Mouse (Mus musculus): Measurements from ENCODE around the gene F13b. TPM values are rescaled to one million over a fixed set of nuclear protein-coding genes. Genes with fewer than 3 reads are reported as not detected.

The F13b gene
- total and polyA plus RNA-seq, 3 experiments = not detected

GRCm38 (mm10) chr1:139551311-139551710, 49.8 kb downstream of the F13b start:
- TF ChIP-seq MEF2A (IDR thresholded peaks at IDR 0.05; ENCODE audit: borderline replicate concordance, low read depth, low read length) (no peak), ETS1 (conservative IDR thresholded peaks at IDR 0.05; ENCODE audit: low read depth, low read length) (no peak), MAFK (IDR thresholded peaks at IDR 0.05; ENCODE audit: insufficient replicate concordance, low read length) (no peak)
- H3K27me3 ChIP-seq (replicated peaks) = peaks cover 1% of the 10 kb centered on the region
- H3K9ac ChIP-seq (ENCODE audit: insufficient read depth, low read depth) = no peak overlapping the region
- dilution Hi-C loops (cut with MboI; ENCODE audit: extremely low pct_ligation_motif_present, extremely low pct_unique_long_range_greater_than_20kb, low sequenced_read_pairs) = no loop called here
- H3K4me1 ChIP-seq (ENCODE audit: control insufficient read depth in 1 of 2, insufficient read depth in 2 of 2) = no peaks in the 10 kb centered on the region
- no peak overlapping the region for H3K27ac ChIP-seq (ENCODE audit: insufficient read depth, low read depth)
- H3K4me2 ChIP-seq (ENCODE audit: insufficient read depth, low read depth, poor library complexity, severe bottlenecking) = no peak overlapping the region
- in situ Hi-C loops (cut with MboI; ENCODE audit: low pct_ligation_motif_present, low pct_unique_long_range_greater_than_20kb, low sequenced_read_pairs) = no loop called here
- no peak for DNase-seq (ENCODE audit: extremely low read depth)
- H3K36me3 ChIP-seq (replicated peaks in 1 of 2; ENCODE audit: control insufficient read depth in 1 of 2, insufficient read depth in 1 of 2, low read length in 1 of 2) = no peaks in the 10 kb centered on the region
- H3K79me2 ChIP-seq (replicated peaks; ENCODE audit: control insufficient read depth, extremely low read depth, insufficient read depth, poor library complexity, severe bottlenecking) = no peaks in the 10 kb centered on the region
- H3K4me3 ChIP-seq (replicated peaks in 1 of 3; ENCODE audit: low read depth in 2 of 3, low read length in 2 of 3, poor library complexity in 1 of 3) = no peak overlapping the region
- no peaks in the 10 kb centered on the region for H3K9me3 ChIP-seq (replicated peaks; ENCODE audit: low read length)

- Histone ChIP-seq H3K9ac (ENCODE audit: insufficient read depth, low read depth) (no peak within 1 kb of the TSS), H3K27ac (ENCODE audit: insufficient read depth, low read depth) (no peak within 1 kb of the TSS), H3K4me3 (replicated peaks in 1 of 3; ENCODE audit: low read depth in 2 of 3, low read length in 2 of 3, poor library complexity in 1 of 3) (no peak within 1 kb of the TSS), H3K27me3 (replicated peaks) (peaks cover under 1% of the 10 kb centered on the region), H3K4me2 (ENCODE audit: insufficient read depth, low read depth, poor library complexity, severe bottlenecking) (no peak within 1 kb of the TSS), H3K36me3 (replicated peaks in 1 of 2; ENCODE audit: control insufficient read depth in 1 of 2, insufficient read depth in 1 of 2, low read length in 1 of 2) (no peaks in the 10 kb centered on the region), H3K79me2 (replicated peaks; ENCODE audit: control insufficient read depth, extremely low read depth, insufficient read depth, poor library complexity, severe bottlenecking) (no peaks in the 10 kb centered on the region), H3K4me1 (ENCODE audit: control insufficient read depth in 1 of 2, insufficient read depth in 2 of 2) (no peaks in the 10 kb centered on the region), H3K9me3 (replicated peaks; ENCODE audit: low read length) (no peaks in the 10 kb centered on the region)
- in situ Hi-C loops (cut with MboI; ENCODE audit: low pct_ligation_motif_present, low pct_unique_long_range_greater_than_20kb, low sequenced_read_pairs) (no loop called here), dilution Hi-C loops (cut with MboI; ENCODE audit: extremely low pct_ligation_motif_present, extremely low pct_unique_long_range_greater_than_20kb, low sequenced_read_pairs) (no loop called here)
- DNase-seq (ENCODE audit: extremely low read depth) = no peak
- no peak for TF ChIP-seq POLR2A (IDR thresholded peaks at IDR 0.05; ENCODE audit: low read depth, low read length)
- no peak for TF ChIP-seq JUND (conservative IDR thresholded peaks at IDR 0.05; ENCODE audit: low read depth, low read length)
- no peak for TF ChIP-seq NELFE (IDR thresholded peaks at IDR 0.05; ENCODE audit: low read depth, low read length)
- no peak for TF ChIP-seq BHLHE40 (IDR thresholded peaks at IDR 0.05; ENCODE audit: low read depth, low read length)
- TF ChIP-seq SMC3 (IDR thresholded peaks at IDR 0.05; ENCODE audit: low read depth, low read length) = no peak
- TF ChIP-seq ELF1 (IDR thresholded peaks at IDR 0.05; ENCODE audit: low read depth, low read length) = no peak
- TF ChIP-seq CHD1 (IDR thresholded peaks at IDR 0.05; ENCODE audit: low read depth, low read length) = no peak
- TF ChIP-seq CHD2 (IDR thresholded peaks at IDR 0.05; ENCODE audit: low read length) = no peak
- no peak for TF ChIP-seq HCFC1 (IDR thresholded peaks at IDR 0.05; ENCODE audit: low read depth, low read length)
- TF ChIP-seq MEF2A (IDR thresholded peaks at IDR 0.05; ENCODE audit: borderline replicate concordance, low read depth, low read length) = no peak
- TF ChIP-seq IRF4 (IDR thresholded peaks at IDR 0.05; ENCODE audit: low read depth, low read length) = no peak
- TF ChIP-seq MAX (IDR thresholded peaks at IDR 0.05; ENCODE audit: low read length) = no peak
- no peak for TF ChIP-seq MXI1 (IDR thresholded peaks at IDR 0.05; ENCODE audit: low read depth, low read length)
- no peak for TF ChIP-seq NRF1 (IDR thresholded peaks at IDR 0.05; ENCODE audit: low read depth, low read length)
- no peak for TF ChIP-seq SIN3A (IDR thresholded peaks at IDR 0.05; ENCODE audit: low read length)
- TF ChIP-seq ETS1 (conservative IDR thresholded peaks at IDR 0.05; ENCODE audit: low read depth, low read length) = no peak
- TF ChIP-seq ZNF384 (IDR thresholded peaks at IDR 0.05; ENCODE audit: low read depth, low read length) = no peak
- no peak for TF ChIP-seq E2F4 (IDR thresholded peaks at IDR 0.05; ENCODE audit: insufficient replicate concordance, low read depth, low read length)
- no peak for TF ChIP-seq USF2 (conservative IDR thresholded peaks at IDR 0.05; ENCODE audit: low read depth, low read length)
These were observed 58.5 kb downstream of the F13b start, which contains the start of gene Cfhr1 for GRCm38 (mm10) chr1:139560024-139560423. Gene Cfhr1 (minus strand): TSS chr1:139560272.

Other genes with a start within 250 kb of the F13b start
- 0.25 and 0.29 TPM in 2 replicates for gene Crb1, start 124.6 kb upstream of the F13b start, total RNA-seq (2012; rRNA removed)
- 0.12 and 0.16 TPM in 2 replicates for gene Crb1, start 124.6 kb upstream of the F13b start, total RNA-seq (2014; rRNA removed)
- 0.10 and 0.15 TPM in 2 replicates for gene Crb1, start 124.6 kb upstream of the F13b start, polyA plus RNA-seq (2012; ENCODE audit: insufficient read length, low read depth)
- 4.8 and 6.5 TPM in 2 replicates for gene Zbtb41, start 79.4 kb upstream of the F13b start, total RNA-seq (2012; rRNA removed)
- 7.3 and 9.8 TPM in 2 replicates for gene Zbtb41, start 79.4 kb upstream of the F13b start, total RNA-seq (2014; rRNA removed)
- 6.3 and 7.0 TPM in 2 replicates for gene Zbtb41, start 79.4 kb upstream of the F13b start, polyA plus RNA-seq (2012; ENCODE audit: insufficient read length, low read depth)
- 19.6 and 20.6 TPM in 2 replicates for gene Aspm, start 46.9 kb upstream of the F13b start, total RNA-seq (2012; rRNA removed)
- gene Aspm, start 46.9 kb upstream of the F13b start, total RNA-seq (2014; rRNA removed) = 19.5 and 20.2 TPM in 2 replicates
- 18.3 and 19.6 TPM in 2 replicates for gene Aspm, start 46.9 kb upstream of the F13b start, polyA plus RNA-seq (2012; ENCODE audit: insufficient read length, low read depth)
- not detected in 2 replicates for gene Cfhr1, start 58.6 kb downstream of the F13b start, total RNA-seq (2012; rRNA removed)
- not detected in 2 replicates for gene Cfhr1, start 58.6 kb downstream of the F13b start, total RNA-seq (2014; rRNA removed)
- not detected in 2 replicates for gene Cfhr1, start 58.6 kb downstream of the F13b start, polyA plus RNA-seq (2012; ENCODE audit: insufficient read length, low read depth)